ENCODE assay signal across 9 mouse cellular contexts in genomic region chr2:131935390-131936105, GRCm38 (mm10). TPM values are rescaled to one million over a fixed set of nuclear protein-coding genes. Genes with fewer than 3 reads are reported as not detected.
DNase-seq lines count a peak whose midpoint lies in the region; ATAC-seq and TF ChIP-seq lines count a peak whose summit lies in the region.
"Had no signal": no experiment of that assay in that cellular context is flagged by ENCODE, and none has a peak within 500 bp of the region (broad histone marks: within the 10 kb centered on the region; RNA-seq: fewer than 3 reads in every experiment).

No protein-coding gene starts in this region.

- TF ChIP-seq CTCF in kidney, postnatal 0 days (IDR thresholded peaks at IDR 0.05; ENCODE audit: low read depth): peak; percentile 60

- H3K27me3 ChIP-seq in kidney, postnatal 0 days (ENCODE audit: insufficient read depth, low read length): no peaks in the 10 kb centered on the region
- no peaks in the 10 kb centered on the region for H3K27me3 ChIP-seq in kidney, embryonic 15.5 days
- no peaks in the 10 kb centered on the region for H3K27me3 ChIP-seq in heart, embryonic 14.5 days (ENCODE audit: control insufficient read depth, insufficient read depth, low read length)
- H3K27me3 ChIP-seq: midbrain, embryonic 12.5 days had no signal

- no peaks in the 10 kb centered on the region for H3K4me1 ChIP-seq in kidney, postnatal 0 days (replicated peaks; ENCODE audit: insufficient read depth, low read length)
- H3K4me1 ChIP-seq in kidney, embryonic 15.5 days: 0 out of 2 replicates have a peak, but pooled peaks cover 2% of the 10 kb centered on the region
- H3K4me1 ChIP-seq in heart, embryonic 14.5 days (ENCODE audit: control insufficient read depth in 2 of 2, insufficient read depth in 2 of 2, low read length in 2 of 2): peaks cover 4 to 17% of the 10 kb centered on the region in 2 experiments

- no peak overlapping the region for H3K27ac ChIP-seq in kidney, postnatal 0 days
- H3K27ac ChIP-seq in kidney, embryonic 15.5 days: no peak overlapping the region
- H3K27ac ChIP-seq in heart, embryonic 14.5 days (replicated peaks in 1 of 2; ENCODE audit: control insufficient read depth in 1 of 2, insufficient read depth in 1 of 2, low read depth in 2 of 2, low read length in 2 of 2): peak overlapping the region; percentile 15 to 55; a peak in 2 of 4 replicates
- H3K27ac ChIP-seq: midbrain, embryonic 12.5 days had no signal

- no peak overlapping the region for H3K4me2 ChIP-seq in kidney, postnatal 0 days (ENCODE audit: low read length)
- no peak overlapping the region for H3K4me2 ChIP-seq in kidney, embryonic 15.5 days
- H3K4me2 ChIP-seq in heart, embryonic 14.5 days (ENCODE audit: low read length): no peak overlapping the region
- H3K4me2 ChIP-seq: midbrain, embryonic 12.5 days had no signal

- H3K4me3 ChIP-seq in kidney, postnatal 0 days (replicated peaks; ENCODE audit: low read depth, low read length): no peak overlapping the region
- no peak overlapping the region for H3K4me3 ChIP-seq in kidney, embryonic 15.5 days (replicated peaks)
- H3K4me3 ChIP-seq in heart, embryonic 14.5 days (ENCODE audit: control insufficient read depth in 1 of 2, insufficient read depth in 1 of 2, low read depth in 1 of 2, low read length in 2 of 2): no peak overlapping the region
- H3K4me3 ChIP-seq: midbrain, embryonic 12.5 days had no signal

- 0 out of 2 replicates have a peak, but pooled peaks cover 3% of the 10 kb centered on the region for H3K36me3 ChIP-seq in kidney, postnatal 0 days (ENCODE audit: insufficient read depth, low read length)
- H3K36me3 ChIP-seq in kidney, embryonic 15.5 days: peaks cover 12% of the 10 kb centered on the region
- H3K36me3 ChIP-seq in heart, embryonic 14.5 days (ENCODE audit: control insufficient read depth, insufficient read depth, low read length): peaks cover 15% of the 10 kb centered on the region

- peak; percentile 16 for DNase-seq in kidney, postnatal 0 days (ENCODE audit: low spot score)
- DNase-seq in ZHBTc4 (ENCODE audit: low read depth, low spot score): peak; percentile 74
- DNase-seq in lung, postnatal 4 days: peak; percentile 49 to 58
- no peak for DNase-seq in right cerebral cortex, postnatal 25 days
- DNase-seq in cerebellum, postnatal 36 days: no peak
- no peak for DNase-seq in spleen, adult 18-20 months

- H3K9ac ChIP-seq in kidney, postnatal 0 days (ENCODE audit: low read depth, low read length): no peak overlapping the region
- no peak overlapping the region for H3K9ac ChIP-seq in kidney, embryonic 15.5 days
- no peak overlapping the region for H3K9ac ChIP-seq in heart, embryonic 14.5 days (ENCODE audit: low read length)
- H3K9ac ChIP-seq: midbrain, embryonic 12.5 days had no signal

- peak; percentile 60; the same call in 1 of the 2 replicates for ATAC-seq in kidney, postnatal 0 days (replicated peaks; ENCODE audit: low FRiP score, low read depth)
- ATAC-seq in kidney, embryonic 15.5 days (replicated peaks; ENCODE audit: low FRiP score): no peak
- ATAC-seq in heart, embryonic 14.5 days (ENCODE audit: insufficient number of reproducible peaks, insufficient read depth, low FRiP score, low read depth): peak; percentile 28

- WGBS in kidney, postnatal 0 days: 61% methylated on average over 10 of the region's 10 CpGs
- WGBS in kidney, embryonic 15.5 days: 72% methylated on average over 10 of the region's 10 CpGs
- 40% methylated on average over 10 of the region's 10 CpGs for WGBS in heart, embryonic 14.5 days

- H3K9me3 ChIP-seq in kidney, postnatal 0 days (replicated peaks; ENCODE audit: low read length): no peaks in the 10 kb centered on the region
- H3K9me3 ChIP-seq in kidney, embryonic 15.5 days (replicated peaks): no peaks in the 10 kb centered on the region
- no peaks in the 10 kb centered on the region for H3K9me3 ChIP-seq in heart, embryonic 14.5 days (ENCODE audit: control insufficient read depth, low read length)
- H3K9me3 ChIP-seq: midbrain, embryonic 12.5 days had no signal

RNA-seq across cellular contexts. Expression of gene Prnd, which starts 15.1 kb away (rescaled TPM):
- polyA plus RNA-seq in kidney, postnatal 0 days (2015; fragmentation: Nextera tagmentation; extraction: Ambion mirVana): 14.1 and 17.0 TPM in 2 replicates
- 18.9 and 20.8 TPM in 2 replicates for polyA plus RNA-seq in kidney, embryonic 15.5 days (2015; fragmentation: Nextera tagmentation; extraction: Ambion mirVana)
- polyA plus RNA-seq in heart, embryonic 14.5 days (2014; fragmentation: Nextera tagmentation; extraction: Ambion mirVana): 29.7 and 37.8 TPM in 2 replicates

RNA-seq across cellular contexts. Expression of gene Prn, which starts 25.8 kb away (rescaled TPM):
- 0.20 TPM in 1 of 2 replicates, not detected in the other for polyA plus RNA-seq in kidney, postnatal 0 days (2015; fragmentation: Nextera tagmentation; extraction: Ambion mirVana)
- polyA plus RNA-seq in kidney, embryonic 15.5 days (2015; fragmentation: Nextera tagmentation; extraction: Ambion mirVana): not detected in 2 replicates
- not detected in 2 replicates for polyA plus RNA-seq in heart, embryonic 14.5 days (2014; fragmentation: Nextera tagmentation; extraction: Ambion mirVana)
- polyA plus RNA-seq: midbrain, embryonic 12.5 days had no signal

RNA-seq across cellular contexts. Expression of gene Prnp, which starts 25.8 kb away (rescaled TPM):
- 63.8 and 69.9 TPM in 2 replicates for polyA plus RNA-seq in kidney, postnatal 0 days (2015; fragmentation: Nextera tagmentation; extraction: Ambion mirVana)
- polyA plus RNA-seq in kidney, embryonic 15.5 days (2015; fragmentation: Nextera tagmentation; extraction: Ambion mirVana): 45.1 and 47.4 TPM in 2 replicates
- polyA plus RNA-seq in heart, embryonic 14.5 days (2014; fragmentation: Nextera tagmentation; extraction: Ambion mirVana): 69.1 and 75.7 TPM in 2 replicates

Comparison
In these comparisons a context has a peak if more than half of its experiments do, and no peak if none do; other contexts are left out.
1. DNase-seq: peak in kidney, postnatal 0 days (single experiment), ZHBTc4 (single experiment) and lung, postnatal 4 days (2 of 2); none in right cerebral cortex, postnatal 25 days (single experiment), cerebellum, postnatal 36 days (0 of 2) and spleen, adult 18-20 months (0 of 2).
2. H3K27ac ChIP-seq: peak in heart, embryonic 14.5 days (2 of 2); none in kidney, postnatal 0 days (single experiment) and kidney, embryonic 15.5 days (single experiment).